Mouse (Mus musculus) neural tube, embryonic 14.5 days (tissue): ENCODE data around the gene Abcc3. TPM values are rescaled to one million over a fixed set of nuclear protein-coding genes. Genes with fewer than 3 reads are reported as not detected.

ENCODE experiments used
- ATAC-seq: fragments of 200-750 bp; cut with Nextera tagmentation; 2 replicates; pipeline ENCODE4 v1.8.0; 2017; ENCODE audit warnings: low read depth, mild to moderate bottlenecking, moderate TSS enrichment, moderate library complexity
- H3K27ac ChIP-seq: fragments of 300-500 bp; sonication (generic); 2 replicates; pipeline ENCODE4 v1.5.1; 2014; ENCODE audit warnings: low read depth, mild to moderate bottlenecking, control low read depth, low read length, moderate library complexity, mixed read lengths
- H3K27me3 ChIP-seq: fragments of 300-500 bp; sonication (generic); 2 replicates; pipeline ENCODE4 v1.6.1; 2014; ENCODE audit warnings: low read length; ENCODE audit not compliant: control insufficient read depth, insufficient read depth
- H3K36me3 ChIP-seq: fragments of 300-500 bp; sonication (generic); 2 replicates; pipeline ENCODE4 v1.6.1; 2014; ENCODE audit warnings: low read length, mixed read lengths; ENCODE audit not compliant: control insufficient read depth, insufficient read depth
- H3K4me1 ChIP-seq: fragments of 300-500 bp; sonication (generic); 2 replicates; pipeline ENCODE4 v1.6.1; 2014; ENCODE audit warnings: low read length; ENCODE audit not compliant: control insufficient read depth, insufficient read depth
- H3K4me2 ChIP-seq: fragments of 300-500 bp; sonication (generic); 2 replicates; pipeline ENCODE4 v1.6.1; 2014; ENCODE audit warnings: mild to moderate bottlenecking, low read depth, low read length, control low read depth
- H3K4me3 ChIP-seq: fragments of 300-500 bp; sonication (generic); 2 replicates; pipeline ENCODE4 v1.5.1; 2014; ENCODE audit warnings: low read depth, low read length, control low read depth, mixed read lengths
- H3K9ac ChIP-seq: fragments of 300-500 bp; sonication (generic); replicated peaks from 2 replicates; pipeline ENCODE4 v1.6.1; 2014; ENCODE audit warnings: low read depth, mild to moderate bottlenecking, control low read depth, low read length, mixed read lengths
- H3K9me3 ChIP-seq: fragments of 300-500 bp; sonication (generic); 2 replicates; pipeline ENCODE4 v1.6.1; 2016; ENCODE audit warnings: low read length; ENCODE audit not compliant: control insufficient read depth
- WGBS: fragments of 180-500 bp; shearing (Covaris S2); extraction: QIAGEN DNeasy Blood & Tissue Kit; methylation state at CpG from one replicate; pipeline ENCODE4 v1.1.7; 2014; 5-methylcytosine and 5-hydroxymethylcytosine counted together
- polyA plus RNA-seq: library from polyadenylated mRNA; unstranded; fragments of >200 nt; fragmentation: Nextera tagmentation; extraction: Ambion mirVana; gene quantifications from 2 replicates; pipeline ENCODE4 v1.2.1, GENCODE M21; 2014

Gene Abcc3
- polyA plus RNA-seq, 1 experiment from 2014 or later = 1.4 TPM

- H3K4me1 ChIP-seq = peaks cover 8% of the 10 kb centered on the region
- no peak overlapping the region for H3K4me2 ChIP-seq
- 0 out of 2 replicates have a peak, but pooled peaks cover 6% of the 10 kb centered on the region for H3K36me3 ChIP-seq
- H3K4me3 ChIP-seq = no peak overlapping the region
- H3K27ac ChIP-seq = no peak overlapping the region
- ATAC-seq = peak; percentile 32; the same call in 1 of the 2 replicates
- H3K9ac ChIP-seq = no peak overlapping the region
- no peaks in the 10 kb centered on the region for H3K27me3 ChIP-seq
- 52% methylated on average over 5 of the region's 5 CpGs for WGBS
- no peaks in the 10 kb centered on the region for H3K9me3 ChIP-seq
These were observed 31.1 kb upstream of the Abcc3 start for GRCm38 (mm10) chr11:94423855-94424254.

GRCm38 (mm10) chr11:94420991-94421390, 28.2 kb upstream of the Abcc3 start:
- no peak overlapping the region for H3K4me3 ChIP-seq
- no peaks in the 10 kb centered on the region for H3K9me3 ChIP-seq
- no peaks in the 10 kb centered on the region; the same call in 1 of the 2 replicates for H3K4me1 ChIP-seq
- H3K36me3 ChIP-seq = peaks cover 5% of the 10 kb centered on the region; the same call in 1 of the 2 replicates
- H3K27ac ChIP-seq = no peak overlapping the region
- ATAC-seq = no peak
- no peak overlapping the region for H3K4me2 ChIP-seq
- no peak overlapping the region for H3K9ac ChIP-seq
- 57% methylated on average over 6 of the region's 6 CpGs for WGBS
- H3K27me3 ChIP-seq = no peaks in the 10 kb centered on the region

GRCm38 (mm10) chr11:94420325-94420724, 27.5 kb upstream of the Abcc3 start:
- no peaks in the 10 kb centered on the region for H3K9me3 ChIP-seq
- H3K4me3 ChIP-seq = no peak overlapping the region
- H3K4me1 ChIP-seq = no peaks in the 10 kb centered on the region; the same call in 1 of the 2 replicates
- H3K9ac ChIP-seq = no peak overlapping the region
- H3K4me2 ChIP-seq = no peak overlapping the region
- WGBS = 7% methylated on average over 7 of the region's 7 CpGs
- peaks cover 7% of the 10 kb centered on the region; the same call in 1 of the 2 replicates for H3K36me3 ChIP-seq
- H3K27me3 ChIP-seq = no peaks in the 10 kb centered on the region
- H3K27ac ChIP-seq = no peak overlapping the region
- ATAC-seq = no peak

GRCm38 (mm10) chr11:94419004-94419727, 26.4 kb upstream of the Abcc3 start:
- no peaks in the 10 kb centered on the region for H3K4me1 ChIP-seq
- ATAC-seq = no peak
- H3K27ac ChIP-seq = no peak overlapping the region
- no peak overlapping the region for H3K4me3 ChIP-seq
- peaks cover 8% of the 10 kb centered on the region; the same call in 1 of the 2 replicates for H3K36me3 ChIP-seq
- no peak overlapping the region for H3K4me2 ChIP-seq
- no peaks in the 10 kb centered on the region for H3K27me3 ChIP-seq
- no peaks in the 10 kb centered on the region for H3K9me3 ChIP-seq
- no peak overlapping the region for H3K9ac ChIP-seq
- 65% methylated on average over 10 of the region's 10 CpGs for WGBS

GRCm38 (mm10) chr11:94414042-94414441, 21.2 kb upstream of the Abcc3 start:
- H3K4me1 ChIP-seq = peaks cover 7% of the 10 kb centered on the region
- no peak overlapping the region for H3K9ac ChIP-seq
- H3K4me3 ChIP-seq = no peak overlapping the region
- no peak for ATAC-seq
- H3K36me3 ChIP-seq = peaks cover 12% of the 10 kb centered on the region; the same call in 1 of the 2 replicates
- H3K9me3 ChIP-seq = no peaks in the 10 kb centered on the region
- no peak overlapping the region for H3K4me2 ChIP-seq
- H3K27me3 ChIP-seq = no peaks in the 10 kb centered on the region
- 0 out of 2 replicates have a peak overlapping the region, but pooled peaks have one; percentile 24 for H3K27ac ChIP-seq
- WGBS = 77% methylated on average over 4 of the region's 4 CpGs

- no peaks in the 10 kb centered on the region for H3K9me3 ChIP-seq
- peaks cover 10% of the 10 kb centered on the region; the same call in 1 of the 2 replicates for H3K36me3 ChIP-seq
- no peak overlapping the region for H3K4me3 ChIP-seq
- H3K27ac ChIP-seq = peak overlapping the region; percentile 24
- WGBS = 19% methylated on average over 8 of the region's 8 CpGs
- H3K9ac ChIP-seq = no peak overlapping the region; the same call in 1 of the 2 replicates
- peak; percentile 31; the same call in 1 of the 2 replicates for ATAC-seq
- peaks cover 8% of the 10 kb centered on the region for H3K4me1 ChIP-seq
- no peaks in the 10 kb centered on the region for H3K27me3 ChIP-seq
- H3K4me2 ChIP-seq = 0 out of 2 replicates have a peak overlapping the region, but pooled peaks have one; percentile 1
These were observed 20.7 kb upstream of the Abcc3 start for GRCm38 (mm10) chr11:94413516-94413915.

- Histone ChIP-seq H3K9ac (no peak overlapping the region), H3K9me3 (no peaks in the 10 kb centered on the region), H3K4me1 (peaks cover 10% of the 10 kb centered on the region), H3K27me3 (no peaks in the 10 kb centered on the region), H3K4me2 (0 out of 2 replicates have a peak overlapping the region, but pooled peaks have one; percentile 1), H3K27ac (peak overlapping the region; percentile 24), H3K4me3 (no peak overlapping the region), H3K36me3 (peaks cover 7% of the 10 kb centered on the region; the same call in 1 of the 2 replicates)
- peak; percentile 59 for ATAC-seq
- WGBS = 11% methylated on average over 10 of the region's 10 CpGs
These were observed 20.2 kb upstream of the Abcc3 start for GRCm38 (mm10) chr11:94412998-94413469.

GRCm38 (mm10) chr11:94412562-94412961, 19.8 kb upstream of the Abcc3 start:
- WGBS = 61% methylated on average over 2 of the region's 2 CpGs
- no peak overlapping the region for H3K9ac ChIP-seq
- H3K27ac ChIP-seq = no peak overlapping the region
- no peak for ATAC-seq
- H3K9me3 ChIP-seq = no peaks in the 10 kb centered on the region
- peaks cover 7% of the 10 kb centered on the region; the same call in 1 of the 2 replicates for H3K36me3 ChIP-seq
- no peak overlapping the region for H3K4me2 ChIP-seq
- H3K4me1 ChIP-seq = peaks cover 14% of the 10 kb centered on the region
- H3K4me3 ChIP-seq = no peak overlapping the region
- H3K27me3 ChIP-seq = no peaks in the 10 kb centered on the region

GRCm38 (mm10) chr11:94407803-94408321, 15.1 kb upstream of the Abcc3 start:
- Histone ChIP-seq H3K9ac (no peak overlapping the region), H3K27me3 (no peaks in the 10 kb centered on the region), H3K4me2 (0 out of 2 replicates have a peak overlapping the region, but pooled peaks have one; percentile 3), H3K27ac (peak overlapping the region; percentile 74), H3K4me3 (no peak overlapping the region), H3K36me3 (peaks cover 4% of the 10 kb centered on the region; the same call in 1 of the 2 replicates), H3K9me3 (no peaks in the 10 kb centered on the region), H3K4me1 (peaks cover 24% of the 10 kb centered on the region; the same call in 1 of the 2 replicates)
- WGBS = 10% methylated on average over 11 of the region's 11 CpGs
- peak; percentile 49; the same call in 1 of the 2 replicates for ATAC-seq
